Mouse (Mus musculus): ENCODE data around the gene Ehf. TPM values are rescaled to one million over a fixed set of nuclear protein-coding genes. Genes with fewer than 3 reads are reported as not detected.

Gene Ehf
- polyA plus RNA-seq (2015; fragmentation: Nextera tagmentation; extraction: Ambion mirVana): 0.12 and 0.34 TPM in 2 replicates

GRCm38 (mm10) chr2:103303132-103303531, at the start of gene Ehf:
Gene Ehf (minus strand): TSS chr2:103303278.
- Histone ChIP-seq H3K4me1 (ENCODE audit: control insufficient read depth, low read depth, low read length) (peaks cover 17% of the 10 kb centered on the region), H3K9ac (ENCODE audit: low read depth, low read length) (no peak within 1 kb of the TSS), H3K4me2 (ENCODE audit: low read depth, low read length) (no peak within 1 kb of the TSS), H3K27ac (ENCODE audit: low read length) (no peak within 1 kb of the TSS), H3K4me3 (ENCODE audit: low read depth, low read length) (no peak within 1 kb of the TSS), H3K9me3 (replicated peaks; ENCODE audit: control insufficient read depth, low read length) (no peaks in the 10 kb centered on the region), H3K36me3 (ENCODE audit: control insufficient read depth, insufficient read depth) (no peaks in the 10 kb centered on the region), H3K27me3 (ENCODE audit: control insufficient read depth, insufficient read depth, low read depth, low read length) (no peaks in the 10 kb centered on the region)
- WGBS (ENCODE audit: insufficient replicate concordance): 30% methylated on average over 9 of the region's 9 CpGs
- no peak for ATAC-seq (ENCODE audit: low read depth)

DNA sequence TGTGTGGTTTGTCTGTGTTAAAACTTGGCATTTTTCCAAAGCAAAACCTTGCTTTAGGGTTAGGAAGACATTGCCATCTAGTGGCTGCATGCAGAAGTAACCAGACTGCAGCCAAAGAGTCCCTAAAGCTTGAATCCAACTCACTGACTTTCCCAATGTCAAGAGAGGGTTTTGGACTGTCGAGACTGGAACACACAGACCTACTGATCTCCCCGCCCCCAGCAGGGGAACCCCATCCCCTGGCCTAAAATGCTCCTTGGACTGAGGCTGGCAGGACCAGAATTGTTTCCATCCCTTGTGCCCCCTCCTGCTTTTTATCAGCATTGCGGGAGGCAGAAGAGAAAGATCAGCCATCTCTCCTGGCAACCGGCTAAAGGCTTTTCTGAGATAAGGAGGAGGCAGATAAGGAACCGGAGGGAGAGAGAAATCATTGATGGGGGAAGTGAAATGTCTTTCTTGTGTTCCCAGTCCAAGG, 44.4 kb upstream of the Ehf start:
- H3K27me3 ChIP-seq (ENCODE audit: control insufficient read depth, insufficient read depth, low read depth, low read length): no peaks in the 10 kb centered on the region
- H3K9ac ChIP-seq (ENCODE audit: low read depth, low read length): no peak overlapping the region
- H3K27ac ChIP-seq (ENCODE audit: low read length): no peak overlapping the region
- H3K4me1 ChIP-seq (ENCODE audit: control insufficient read depth, low read depth, low read length): peaks cover 3% of the 10 kb centered on the region
- H3K4me2 ChIP-seq (ENCODE audit: low read depth, low read length): no peak overlapping the region
- 7% methylated on average over 5 of the region's 5 CpGs for WGBS (ENCODE audit: insufficient replicate concordance)
- no peaks in the 10 kb centered on the region for H3K36me3 ChIP-seq (ENCODE audit: control insufficient read depth, insufficient read depth)
- H3K9me3 ChIP-seq (replicated peaks; ENCODE audit: control insufficient read depth, low read length): no peaks in the 10 kb centered on the region
- ATAC-seq (ENCODE audit: low read depth): no peak
- H3K4me3 ChIP-seq (ENCODE audit: low read depth, low read length): no peak overlapping the region

- no peaks in the 10 kb centered on the region for H3K36me3 ChIP-seq (ENCODE audit: control insufficient read depth, insufficient read depth)
- ATAC-seq (ENCODE audit: low read depth): 0 out of 2 replicates have a peak, but pooled peaks have one; percentile 11
- no peaks in the 10 kb centered on the region for H3K27me3 ChIP-seq (ENCODE audit: control insufficient read depth, insufficient read depth, low read depth, low read length)
- WGBS (ENCODE audit: insufficient replicate concordance): 61% methylated on average over 3 of the region's 3 CpGs
- no peak overlapping the region for H3K9ac ChIP-seq (ENCODE audit: low read depth, low read length)
- no peak overlapping the region for H3K4me2 ChIP-seq (ENCODE audit: low read depth, low read length)
- H3K4me3 ChIP-seq (ENCODE audit: low read depth, low read length): no peak overlapping the region
- peaks cover 3% of the 10 kb centered on the region for H3K4me1 ChIP-seq (ENCODE audit: control insufficient read depth, low read depth, low read length)
- no peak overlapping the region for H3K27ac ChIP-seq (ENCODE audit: low read length)
- H3K9me3 ChIP-seq (replicated peaks; ENCODE audit: control insufficient read depth, low read length): no peaks in the 10 kb centered on the region
These were observed 43.7 kb upstream of the Ehf start for GRCm38 (mm10) chr2:103346751-103347289.

GRCm38 (mm10) chr2:103343611-103344010, 40.5 kb upstream of the Ehf start:
- Histone ChIP-seq H3K4me3 (ENCODE audit: low read depth, low read length) (no peak overlapping the region), H3K9ac (ENCODE audit: low read depth, low read length) (no peak overlapping the region), H3K36me3 (ENCODE audit: control insufficient read depth, insufficient read depth) (no peaks in the 10 kb centered on the region), H3K4me2 (ENCODE audit: low read depth, low read length) (no peak overlapping the region), H3K4me1 (ENCODE audit: control insufficient read depth, low read depth, low read length) (peaks cover 5% of the 10 kb centered on the region), H3K9me3 (replicated peaks; ENCODE audit: control insufficient read depth, low read length) (no peaks in the 10 kb centered on the region), H3K27ac (ENCODE audit: low read length) (no peak overlapping the region), H3K27me3 (ENCODE audit: control insufficient read depth, insufficient read depth, low read depth, low read length) (no peaks in the 10 kb centered on the region)
- 66% methylated on average over 7 of the region's 7 CpGs for WGBS (ENCODE audit: insufficient replicate concordance)
- ATAC-seq (ENCODE audit: low read depth): no peak

DNA sequence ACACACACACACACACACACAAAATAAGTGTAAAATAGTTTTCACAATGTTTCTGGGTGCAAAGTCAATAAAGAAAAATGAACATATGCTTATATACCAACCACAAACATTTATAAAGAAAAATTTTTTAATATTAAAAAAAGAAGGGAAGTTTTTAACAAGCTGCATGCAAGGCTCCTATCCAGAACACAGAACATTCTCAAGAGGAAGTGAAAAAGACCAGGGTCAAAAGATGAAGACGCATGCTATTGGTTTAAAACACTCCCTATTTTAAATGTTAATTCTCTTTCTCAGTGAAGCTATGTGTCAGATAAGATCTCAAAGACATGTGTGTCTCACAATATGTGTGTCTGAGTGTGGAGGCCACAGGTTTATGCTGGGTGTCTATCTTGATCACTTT, 39.0 kb upstream of the Ehf start:
- 74% methylated on average over 1 of the region's 1 CpGs for WGBS (ENCODE audit: insufficient replicate concordance)
- H3K9ac ChIP-seq (ENCODE audit: low read depth, low read length): no peak overlapping the region
- ATAC-seq (ENCODE audit: low read depth): no peak

GRCm38 (mm10) chr2:103341375-103341971, 38.4 kb upstream of the Ehf start:
- whole genome bisulfite sequencing (ENCODE audit: insufficient replicate concordance): 54% methylated on average over 1 of the region's 1 CpGs

More for the DNA sequence above, 39.0 kb upstream of the Ehf start:
- H3K4me2 ChIP-seq (ENCODE audit: low read depth, low read length): no peak overlapping the region
- no peaks in the 10 kb centered on the region for H3K36me3 ChIP-seq (ENCODE audit: control insufficient read depth, insufficient read depth)
- no peaks in the 10 kb centered on the region for H3K27me3 ChIP-seq (ENCODE audit: control insufficient read depth, insufficient read depth, low read depth, low read length)
- H3K4me3 ChIP-seq (ENCODE audit: low read depth, low read length): no peak overlapping the region
- H3K4me1 ChIP-seq (ENCODE audit: control insufficient read depth, low read depth, low read length): peaks cover 6% of the 10 kb centered on the region; the same call in 1 of the 2 replicates
- H3K9me3 ChIP-seq (replicated peaks; ENCODE audit: control insufficient read depth, low read length): no peaks in the 10 kb centered on the region
- no peak overlapping the region for H3K27ac ChIP-seq (ENCODE audit: low read length)

DNA sequence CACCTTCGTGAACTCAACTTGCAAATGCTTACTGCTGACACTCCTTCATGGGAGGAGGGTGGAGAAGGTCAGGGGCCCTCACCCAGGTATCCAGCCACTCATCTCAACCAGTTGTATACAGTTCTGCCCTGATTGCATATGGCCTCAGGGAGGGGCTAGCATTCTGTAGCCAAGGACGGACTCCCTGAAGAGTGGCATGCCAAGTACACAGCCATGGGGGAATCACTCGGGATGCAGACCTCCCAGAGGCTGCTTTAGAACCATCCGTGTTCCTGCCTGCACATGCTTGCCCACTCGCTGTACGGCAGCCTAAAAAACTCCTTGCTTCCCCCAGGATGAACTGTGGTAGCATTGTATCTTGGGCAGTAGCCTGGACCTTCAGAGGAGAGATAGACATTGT, 35.6 kb upstream of the Ehf start:
- WGBS (ENCODE audit: insufficient replicate concordance): 58% methylated on average over 6 of the region's 6 CpGs
- no peak overlapping the region for H3K4me2 ChIP-seq (ENCODE audit: low read depth, low read length)
- H3K27me3 ChIP-seq (ENCODE audit: control insufficient read depth, insufficient read depth, low read depth, low read length): no peaks in the 10 kb centered on the region
- H3K9me3 ChIP-seq (replicated peaks; ENCODE audit: control insufficient read depth, low read length): no peaks in the 10 kb centered on the region
- no peak for ATAC-seq (ENCODE audit: low read depth)
- H3K36me3 ChIP-seq (ENCODE audit: control insufficient read depth, insufficient read depth): no peaks in the 10 kb centered on the region
- no peak overlapping the region for H3K4me3 ChIP-seq (ENCODE audit: low read depth, low read length)
- peaks cover 16% of the 10 kb centered on the region for H3K4me1 ChIP-seq (ENCODE audit: control insufficient read depth, low read depth, low read length)
- H3K27ac ChIP-seq (ENCODE audit: low read length): no peak overlapping the region
- no peak overlapping the region for H3K9ac ChIP-seq (ENCODE audit: low read depth, low read length)

More at GRCm38 (mm10) chr2:103341375-103341971, 38.4 kb upstream of the Ehf start:
- no peaks in the 10 kb centered on the region for H3K27me3 ChIP-seq (ENCODE audit: control insufficient read depth, insufficient read depth, low read depth, low read length)
- H3K27ac ChIP-seq (ENCODE audit: low read length): no peak overlapping the region
- no peak for ATAC-seq (ENCODE audit: low read depth)
- peaks cover 12% of the 10 kb centered on the region for H3K4me1 ChIP-seq (ENCODE audit: control insufficient read depth, low read depth, low read length)
- no peaks in the 10 kb centered on the region for H3K9me3 ChIP-seq (replicated peaks; ENCODE audit: control insufficient read depth, low read length)
- H3K9ac ChIP-seq (ENCODE audit: low read depth, low read length): no peak overlapping the region
- no peak overlapping the region for H3K4me3 ChIP-seq (ENCODE audit: low read depth, low read length)
- no peak overlapping the region for H3K4me2 ChIP-seq (ENCODE audit: low read depth, low read length)
- no peaks in the 10 kb centered on the region for H3K36me3 ChIP-seq (ENCODE audit: control insufficient read depth, insufficient read depth)

- H3K4me1 ChIP-seq (ENCODE audit: control insufficient read depth, low read depth, low read length): peaks cover 16% of the 10 kb centered on the region
- H3K27me3 ChIP-seq (ENCODE audit: control insufficient read depth, insufficient read depth, low read depth, low read length): no peaks in the 10 kb centered on the region
- WGBS (ENCODE audit: insufficient replicate concordance): 45% methylated on average over 3 of the region's 3 CpGs
- H3K9me3 ChIP-seq (replicated peaks; ENCODE audit: control insufficient read depth, low read length): no peaks in the 10 kb centered on the region
- no peak overlapping the region for H3K9ac ChIP-seq (ENCODE audit: low read depth, low read length)
- H3K4me3 ChIP-seq (ENCODE audit: low read depth, low read length): no peak overlapping the region
- peak; percentile 72 for ATAC-seq (ENCODE audit: low read depth)
- H3K27ac ChIP-seq (ENCODE audit: low read length): no peak overlapping the region
- H3K36me3 ChIP-seq (ENCODE audit: control insufficient read depth, insufficient read depth): no peaks in the 10 kb centered on the region
- H3K4me2 ChIP-seq (ENCODE audit: low read depth, low read length): no peak overlapping the region
These were observed 34.3 kb upstream of the Ehf start for GRCm38 (mm10) chr2:103337370-103337769.

DNA sequence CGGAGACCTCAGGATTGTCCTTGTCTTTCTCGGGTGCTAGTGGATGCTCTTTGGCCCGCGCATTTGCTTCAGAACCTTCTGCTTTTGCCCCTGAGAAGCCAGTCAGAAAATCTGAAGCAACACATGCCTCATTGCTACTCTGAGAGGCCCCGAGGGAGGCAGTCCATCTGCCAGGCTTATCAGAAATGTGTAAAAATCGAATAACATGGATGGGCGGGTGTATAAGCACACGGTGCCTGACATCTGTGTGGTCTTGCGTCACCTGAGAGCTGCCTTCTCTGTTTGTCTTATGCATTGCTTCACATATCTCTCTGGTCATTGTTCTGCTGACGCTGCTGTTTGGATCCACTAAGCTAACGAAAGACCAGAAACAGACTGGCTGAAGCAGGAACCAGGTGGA, 33.5 kb upstream of the Ehf start:
- H3K36me3 ChIP-seq (ENCODE audit: control insufficient read depth, insufficient read depth): no peaks in the 10 kb centered on the region
- peak; percentile 76 for ATAC-seq (ENCODE audit: low read depth)
- H3K4me1 ChIP-seq (ENCODE audit: control insufficient read depth, low read depth, low read length): peaks cover 16% of the 10 kb centered on the region
- 47% methylated on average over 11 of the region's 11 CpGs for WGBS (ENCODE audit: insufficient replicate concordance)
- H3K4me3 ChIP-seq (ENCODE audit: low read depth, low read length): no peak overlapping the region
- no peaks in the 10 kb centered on the region for H3K9me3 ChIP-seq (replicated peaks; ENCODE audit: control insufficient read depth, low read length)
- H3K27ac ChIP-seq (ENCODE audit: low read length): peak overlapping the region; percentile 39; the same call in 1 of the 2 replicates
- no peak overlapping the region for H3K9ac ChIP-seq (ENCODE audit: low read depth, low read length)
- peak overlapping the region; percentile 8; the same call in 1 of the 2 replicates for H3K4me2 ChIP-seq (ENCODE audit: low read depth, low read length)
- H3K27me3 ChIP-seq (ENCODE audit: control insufficient read depth, insufficient read depth, low read depth, low read length): no peaks in the 10 kb centered on the region
